Mouse (Mus musculus) hindbrain, embryonic 15.5 days (tissue): ENCODE measurements around the gene Rsrc1. TPM values are rescaled to one million over a fixed set of nuclear protein-coding genes. Genes with fewer than 3 reads are reported as not detected.

Source experiments
- ATAC-seq: fragments of 200-750 bp; cut with Nextera tagmentation; 2 replicates; pipeline ENCODE4 v1.8.0; 2017; ENCODE audit warnings: low read depth, moderate number of reproducible peaks, moderate TSS enrichment; ENCODE audit not compliant: low FRiP score
- H3K27ac ChIP-seq: fragments of 300-500 bp; sonication (generic); replicated peaks from 2 replicates; pipeline ENCODE4 v1.5.1; 2015; ENCODE audit warnings: mild to moderate bottlenecking, inconsistent platforms
- H3K27me3 ChIP-seq: fragments of 300-500 bp; sonication (generic); 2 replicates; pipeline ENCODE4 v1.6.1; 2015; ENCODE audit warnings: control low read depth, inconsistent platforms
- H3K36me3 ChIP-seq: fragments of 300-500 bp; sonication (generic); 2 replicates; pipeline ENCODE4 v1.6.1; 2015; ENCODE audit warnings: control low read depth, inconsistent platforms
- H3K4me1 ChIP-seq: fragments of 300-500 bp; sonication (generic); replicated peaks from 2 replicates; pipeline ENCODE4 v1.6.1; 2015; ENCODE audit warnings: control low read depth, inconsistent platforms
- H3K4me2 ChIP-seq: fragments of 300-500 bp; sonication (generic); 2 replicates; pipeline ENCODE4 v1.6.1; 2015; ENCODE audit warnings: moderate library complexity, mild to moderate bottlenecking, inconsistent platforms
- H3K4me3 ChIP-seq: fragments of 300-500 bp; sonication (generic); 2 replicates; pipeline ENCODE4 v1.5.1; 2015; ENCODE audit warnings: mild to moderate bottlenecking, inconsistent platforms
- H3K9ac ChIP-seq: fragments of 300-500 bp; sonication (generic); 2 replicates; pipeline ENCODE4 v1.6.1; 2015; ENCODE audit warnings: inconsistent platforms
- H3K9me3 ChIP-seq: fragments of 300-500 bp; sonication (generic); 2 replicates; pipeline ENCODE4 v1.6.1; 2016; ENCODE audit warnings: control low read depth, inconsistent platforms
- WGBS: fragments of 180-500 bp; shearing (Covaris S2); methylation state at CpG from one replicate; pipeline ENCODE4 v1.1.7; 2015; 5-methylcytosine and 5-hydroxymethylcytosine counted together
- polyA plus RNA-seq: library from polyadenylated mRNA; unstranded; fragments of >200 nt; fragmentation: Nextera tagmentation; extraction: Ambion mirVana; gene quantifications from 2 replicates; pipeline ENCODE4 v1.2.1, GENCODE M21; 2015

Gene Rsrc1
- polyA plus RNA-seq, 1 experiment from 2014 or later: 29.3 TPM

- peak overlapping the region; percentile 33; the same call in 1 of the 2 replicates for H3K4me3 ChIP-seq
- H3K9ac ChIP-seq: no peak overlapping the region
- no peak for ATAC-seq
Measured at GRCm38 (mm10) chr3:66976889-66977615, 4.1 kb upstream of the Rsrc1 start.

DNA sequence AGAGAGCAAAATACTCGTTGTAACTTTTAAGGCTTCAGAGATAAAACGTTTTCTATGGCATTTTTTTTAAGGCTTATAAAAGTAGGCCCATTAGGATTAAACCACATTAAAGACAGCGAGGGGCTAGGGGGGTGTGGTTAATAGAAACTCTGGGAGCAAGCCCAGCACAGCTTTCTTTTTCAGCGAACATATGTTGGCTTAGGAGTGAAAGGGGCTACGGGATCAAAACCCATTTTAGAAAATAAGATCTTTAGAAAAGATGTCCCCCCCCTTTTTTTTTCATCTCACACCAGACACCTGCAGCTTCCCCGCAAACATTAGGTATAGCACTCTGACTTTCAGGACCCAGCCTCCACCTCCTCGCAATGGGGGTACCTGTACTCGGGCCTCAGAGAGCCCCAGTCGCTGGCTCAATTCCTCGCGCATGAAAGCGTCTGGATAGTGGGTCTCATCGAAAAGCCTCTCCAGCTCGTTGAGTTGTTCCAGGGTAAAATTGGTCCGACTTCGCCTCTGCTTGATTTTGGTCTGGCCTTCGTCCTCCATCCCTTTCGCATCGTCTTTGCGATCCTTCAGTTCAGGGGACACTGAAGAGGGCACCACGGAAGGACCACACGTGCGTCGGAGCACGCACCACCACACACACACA, 3.3 kb upstream of the Rsrc1 start:
- Histone ChIP-seq H3K4me3 (peak overlapping the region; percentile 33), H3K9ac (no peak overlapping the region)

More at GRCm38 (mm10) chr3:66976889-66977615, 4.1 kb upstream of the Rsrc1 start:
- H3K27ac ChIP-seq: 0 out of 2 replicates have a peak overlapping the region, but pooled peaks have one; percentile 1
- no peaks in the 10 kb centered on the region for H3K36me3 ChIP-seq
- WGBS: 4% methylated on average over 13 of the region's 13 CpGs
- peaks cover 67% of the 10 kb centered on the region for H3K27me3 ChIP-seq
- H3K4me1 ChIP-seq: peaks cover 22% of the 10 kb centered on the region
- no peak overlapping the region for H3K4me2 ChIP-seq
- no peaks in the 10 kb centered on the region for H3K9me3 ChIP-seq

DNA sequence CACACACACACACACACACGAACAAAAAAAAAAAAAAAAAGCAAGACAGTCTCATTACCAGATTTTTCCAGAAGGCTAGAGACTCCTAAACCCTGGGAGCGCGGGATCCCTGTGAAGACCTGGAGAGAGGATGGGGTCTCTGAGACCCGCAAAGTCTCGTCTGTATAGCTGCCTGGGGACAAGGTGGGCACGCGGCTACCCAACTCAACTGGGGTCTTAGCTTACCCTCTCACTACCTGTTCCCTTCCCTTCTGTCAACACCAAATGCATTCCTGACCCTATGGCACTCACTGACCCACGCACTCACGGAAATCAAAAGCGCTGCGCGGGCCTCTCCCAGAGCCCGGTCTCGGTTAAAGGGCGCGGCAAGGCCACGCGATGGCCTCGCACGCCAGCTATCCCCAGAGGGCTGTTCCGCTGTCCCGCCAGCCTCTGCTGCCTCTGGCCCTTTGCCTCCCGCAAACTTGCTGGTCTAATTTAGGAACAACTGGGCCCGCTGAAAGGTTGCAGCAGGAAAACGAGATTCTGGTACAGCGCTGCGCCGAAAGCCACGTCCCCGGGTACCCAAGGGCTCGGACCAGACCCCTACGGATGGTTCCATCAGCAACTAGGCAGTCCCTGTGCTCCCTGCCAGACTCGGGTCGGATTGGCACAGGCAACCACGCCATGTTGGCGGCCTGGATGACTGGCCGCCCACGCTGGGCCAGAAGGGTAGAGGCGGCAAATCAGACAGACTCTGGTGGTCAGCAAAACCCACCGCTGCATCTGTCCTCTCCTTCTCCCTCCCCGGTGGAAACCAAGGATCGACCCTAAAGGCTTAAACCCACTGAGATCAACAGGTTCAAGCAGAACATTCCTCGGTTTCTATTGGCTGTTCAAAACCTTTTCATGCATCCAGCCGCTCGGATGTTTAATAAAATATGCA, 2.5 kb upstream of the Rsrc1 start:
- no peak for ATAC-seq
- WGBS: under 1% methylated on average over 45 of the region's 45 CpGs
- no peaks in the 10 kb centered on the region for H3K36me3 ChIP-seq
- peaks cover 54% of the 10 kb centered on the region for H3K27me3 ChIP-seq
- no peaks in the 10 kb centered on the region for H3K9me3 ChIP-seq
- peak overlapping the region; percentile 33 for H3K4me3 ChIP-seq
- H3K4me1 ChIP-seq: peaks cover 21% of the 10 kb centered on the region
- no peak overlapping the region for H3K9ac ChIP-seq
- H3K4me2 ChIP-seq: peak overlapping the region; percentile 32
- H3K27ac ChIP-seq: peak overlapping the region; percentile 47

More for the DNA sequence above, 3.3 kb upstream of the Rsrc1 start:
- ATAC-seq: no peak
- peaks cover 27% of the 10 kb centered on the region for H3K4me1 ChIP-seq
- peaks cover 59% of the 10 kb centered on the region for H3K27me3 ChIP-seq
- H3K36me3 ChIP-seq: no peaks in the 10 kb centered on the region
- H3K27ac ChIP-seq: 0 out of 2 replicates have a peak overlapping the region, but pooled peaks have one; percentile 53
- 1% methylated on average over 25 of the region's 25 CpGs for WGBS
- no peaks in the 10 kb centered on the region for H3K9me3 ChIP-seq
- peak overlapping the region; percentile 32; the same call in 1 of the 2 replicates for H3K4me2 ChIP-seq

- H3K27ac ChIP-seq: no peak overlapping the region
Measured at GRCm38 (mm10) chr3:66979491-66979890, 1.7 kb upstream of the Rsrc1 start.

DNA sequence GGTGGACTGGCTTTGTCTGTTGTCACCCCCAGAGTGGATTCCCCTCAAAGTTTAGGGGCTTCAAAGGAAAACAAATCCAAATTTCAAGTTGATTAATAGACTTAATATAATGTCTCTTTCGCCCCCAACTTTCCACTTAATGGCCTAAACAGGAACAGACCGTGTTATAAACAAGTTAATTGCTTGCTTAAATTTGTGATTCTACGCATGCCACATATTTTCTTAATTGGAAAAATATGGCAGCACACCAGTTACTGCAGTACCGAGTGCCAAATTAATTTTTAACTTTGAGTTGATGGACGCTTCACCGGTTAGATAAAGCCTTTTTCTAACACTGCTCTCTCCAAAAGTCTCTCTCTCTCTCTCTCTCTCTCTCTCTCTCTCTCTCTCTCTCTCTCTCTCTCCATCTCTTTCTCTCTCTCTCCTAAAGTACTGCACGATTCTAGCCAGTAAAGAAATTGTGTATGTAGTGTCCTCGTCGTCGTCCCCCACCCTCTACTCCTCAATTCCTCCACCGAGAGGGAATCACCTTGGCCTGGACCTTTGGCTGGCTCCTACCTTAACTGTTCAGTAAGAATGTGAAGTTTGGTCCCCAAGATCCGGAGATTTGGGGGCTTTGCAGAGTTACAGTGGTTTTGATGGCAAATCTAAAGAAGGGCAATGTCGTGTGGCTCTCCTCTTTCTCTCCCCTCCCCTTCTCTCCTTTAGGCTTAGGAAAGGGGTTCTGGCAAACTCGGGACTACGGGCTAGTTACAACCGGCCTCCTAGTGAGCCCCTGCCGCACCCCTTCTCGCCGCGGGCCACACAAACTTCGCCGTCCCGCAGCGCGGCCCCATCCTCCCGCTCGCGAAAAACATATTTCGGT, 847 bp upstream of the Rsrc1 start:
- Histone ChIP-seq H3K27ac (peak overlapping the region; percentile 60), H3K4me2 (peak overlapping the region; percentile 53), H3K9ac (peak overlapping the region; percentile 14; the same call in 1 of the 2 replicates), H3K36me3 (no peaks in the 10 kb centered on the region), H3K27me3 (peaks cover 46% of the 10 kb centered on the region), H3K9me3 (no peaks in the 10 kb centered on the region), H3K4me1 (peaks cover 20% of the 10 kb centered on the region), H3K4me3 (peak overlapping the region; percentile 33)
- no peak for ATAC-seq
- 2% methylated on average over 29 of the region's 29 CpGs for WGBS

More at GRCm38 (mm10) chr3:66979491-66979890, 1.7 kb upstream of the Rsrc1 start:
- peaks cover 20% of the 10 kb centered on the region for H3K4me1 ChIP-seq
- no peak overlapping the region for H3K9ac ChIP-seq
- peaks cover 54% of the 10 kb centered on the region for H3K27me3 ChIP-seq
- peak overlapping the region; percentile 33 for H3K4me3 ChIP-seq
- WGBS: 5% methylated on average over 9 of the region's 9 CpGs
- no peaks in the 10 kb centered on the region for H3K9me3 ChIP-seq
- H3K4me2 ChIP-seq: 0 out of 2 replicates have a peak overlapping the region, but pooled peaks have one; percentile 5
- ATAC-seq: no peak
- H3K36me3 ChIP-seq: no peaks in the 10 kb centered on the region

GRCm38 (mm10) chr3:66981706-66982105, 516 bp downstream of the Rsrc1 start, which contains the start of gene Shox2:
Gene Shox2, minus strand, starts transcription at chr3:66981771.
- Histone ChIP-seq H3K9me3 (no peaks in the 10 kb centered on the region), H3K36me3 (no peaks in the 10 kb centered on the region), H3K4me3 (peak within 1 kb of the TSS; percentile 33), H3K9ac (peak within 1 kb of the TSS; percentile 14; the same call in 1 of the 2 replicates), H3K4me1 (peaks cover 26% of the 10 kb centered on the region), H3K27me3 (peaks cover 39% of the 10 kb centered on the region), H3K27ac (peak within 1 kb of the TSS; percentile 63), H3K4me2 (peak within 1 kb of the TSS; percentile 53)
- ATAC-seq: no peak
- 0% methylated on average over 13 of the region's 15 CpGs for WGBS

DNA sequence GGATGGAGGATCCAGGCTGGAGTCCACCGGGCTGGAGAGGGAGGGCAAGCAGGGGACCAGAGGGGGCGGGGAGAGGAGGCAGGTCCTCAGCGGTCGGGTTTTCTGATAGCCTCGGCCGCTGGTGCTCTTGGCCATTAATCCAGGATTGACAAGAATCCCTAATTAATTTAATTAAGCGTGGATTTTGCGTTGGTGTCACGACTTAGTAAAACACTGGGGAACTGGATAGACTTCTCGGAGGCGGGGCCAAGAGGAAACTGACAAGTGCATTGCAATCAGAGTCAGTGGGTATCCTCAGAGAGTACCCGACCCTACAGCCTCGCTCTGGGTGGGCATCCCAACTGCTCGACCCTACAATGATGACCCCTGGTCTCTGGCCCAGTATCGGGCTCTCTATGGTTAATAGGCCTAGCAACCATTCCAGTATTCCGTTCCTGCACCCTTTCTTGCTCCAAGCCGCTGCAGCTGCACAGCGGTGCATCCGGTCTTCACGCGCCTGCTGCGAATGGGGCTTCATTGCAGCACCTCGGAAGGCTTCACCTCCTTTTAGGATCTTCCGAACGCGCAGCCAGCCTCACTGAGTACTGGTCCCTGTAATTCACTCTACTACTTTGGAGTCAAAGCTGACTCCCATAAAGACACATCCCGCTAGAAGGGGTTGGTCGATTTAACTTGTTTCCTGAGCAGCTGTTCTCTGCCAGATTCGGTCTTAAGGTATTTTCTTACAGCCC, 1.2 kb downstream of the Rsrc1 start:
- ATAC-seq: no peak
- Histone ChIP-seq H3K9ac (0 out of 2 replicates have a peak overlapping the region, but pooled peaks have one; percentile 9), H3K4me2 (peak overlapping the region; percentile 53), H3K9me3 (no peaks in the 10 kb centered on the region), H3K4me1 (peaks cover 26% of the 10 kb centered on the region), H3K36me3 (no peaks in the 10 kb centered on the region), H3K27ac (peak overlapping the region; percentile 63; the same call in 1 of the 2 replicates), H3K4me3 (peak overlapping the region; percentile 33), H3K27me3 (peaks cover 33% of the 10 kb centered on the region)
- under 1% methylated on average over 29 of the region's 29 CpGs for WGBS

GRCm38 (mm10) chr3:66983481-66983880, 2.3 kb downstream of the Rsrc1 start:
- 10% methylated on average over 3 of the region's 3 CpGs for WGBS
- no peak overlapping the region for H3K4me3 ChIP-seq
- H3K9me3 ChIP-seq: no peaks in the 10 kb centered on the region
- peaks cover 25% of the 10 kb centered on the region for H3K4me1 ChIP-seq
- H3K4me2 ChIP-seq: no peak overlapping the region
- peaks cover 33% of the 10 kb centered on the region for H3K27me3 ChIP-seq
- H3K27ac ChIP-seq: no peak overlapping the region
- H3K36me3 ChIP-seq: no peaks in the 10 kb centered on the region
- no peak overlapping the region for H3K9ac ChIP-seq
- no peak for ATAC-seq

- peak; percentile 97 for ATAC-seq
- Histone ChIP-seq H3K4me3 (peak overlapping the region; percentile 76), H3K4me1 (peaks cover 19% of the 10 kb centered on the region), H3K4me2 (peak overlapping the region; percentile 71), H3K9me3 (no peaks in the 10 kb centered on the region), H3K36me3 (no peaks in the 10 kb centered on the region), H3K9ac (peak overlapping the region; percentile 72), H3K27ac (peak overlapping the region; percentile 58), H3K27me3 (peaks cover 11% of the 10 kb centered on the region)
- under 1% methylated on average over 60 of the region's 60 CpGs for WGBS
Measured at GRCm38 (mm10) chr3:66985539-66986286, 4.5 kb downstream of the Rsrc1 start.

- 3% methylated on average over 1 of the region's 1 CpGs for WGBS
- Histone ChIP-seq H3K4me3 (peak overlapping the region; percentile 76), H3K27ac (no peak overlapping the region; the same call in 1 of the 2 replicates), H3K27me3 (peaks cover 8% of the 10 kb centered on the region), H3K36me3 (no peaks in the 10 kb centered on the region), H3K9ac (peak overlapping the region; percentile 72), H3K4me2 (peak overlapping the region; percentile 71), H3K4me1 (peaks cover 14% of the 10 kb centered on the region), H3K9me3 (no peaks in the 10 kb centered on the region)
- ATAC-seq: no peak
Measured at GRCm38 (mm10) chr3:66986287-66986560, 5.0 kb downstream of the Rsrc1 start.
